Mouse (Mus musculus) spleen, postnatal 10 days (tissue): ENCODE results near the gene Lrpprc.

Source experiments
- DNase-seq, 2 experiments: peaks; one replicate each; pipeline ENCODE4 v3.0.0; 2021 to 2022; ENCODE audit warnings: low spot score in 2 of 2

The Lrpprc gene

DNA sequence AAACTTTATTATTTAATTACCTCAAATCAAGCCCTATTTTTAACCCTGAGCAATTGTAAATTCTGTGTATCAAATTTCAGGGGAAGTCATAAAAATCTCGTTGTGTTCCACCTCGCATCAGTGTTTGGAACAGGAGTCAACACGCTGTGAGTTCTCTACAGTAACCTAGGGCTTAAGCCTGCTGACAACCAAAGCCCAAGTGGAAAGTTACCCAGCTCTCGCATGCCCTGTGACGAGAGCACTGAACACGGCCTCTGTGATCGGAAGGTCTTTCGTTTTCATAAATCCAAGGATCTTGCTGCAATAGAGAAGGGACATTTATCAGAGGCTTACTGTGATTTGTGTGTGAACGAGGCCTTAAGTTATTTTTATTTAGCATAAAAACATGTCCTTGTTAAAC, 18.7 kb downstream of the Lrpprc start:
- no peak for DNase-seq

DNA sequence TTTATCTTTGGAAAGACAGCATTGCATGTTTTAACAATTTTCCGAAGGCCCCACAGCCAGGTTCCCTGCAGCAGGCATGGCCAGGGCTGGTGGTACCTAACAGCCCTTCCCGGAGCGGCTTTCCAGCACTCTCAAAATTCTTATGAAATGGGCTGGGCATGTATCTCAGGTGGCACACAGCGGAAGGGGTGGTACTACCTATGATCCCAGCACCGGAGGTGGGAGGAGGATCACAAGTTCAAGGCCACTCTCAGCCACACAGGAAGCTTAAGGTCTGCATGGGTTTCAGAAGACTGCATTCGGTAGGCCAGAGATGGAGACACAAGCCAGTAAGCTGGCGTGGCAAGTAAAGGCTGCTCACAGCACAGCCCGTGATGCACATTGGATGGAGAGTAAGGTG, 31.6 kb downstream of the Lrpprc start:
- DNase-seq = no peak

DNA sequence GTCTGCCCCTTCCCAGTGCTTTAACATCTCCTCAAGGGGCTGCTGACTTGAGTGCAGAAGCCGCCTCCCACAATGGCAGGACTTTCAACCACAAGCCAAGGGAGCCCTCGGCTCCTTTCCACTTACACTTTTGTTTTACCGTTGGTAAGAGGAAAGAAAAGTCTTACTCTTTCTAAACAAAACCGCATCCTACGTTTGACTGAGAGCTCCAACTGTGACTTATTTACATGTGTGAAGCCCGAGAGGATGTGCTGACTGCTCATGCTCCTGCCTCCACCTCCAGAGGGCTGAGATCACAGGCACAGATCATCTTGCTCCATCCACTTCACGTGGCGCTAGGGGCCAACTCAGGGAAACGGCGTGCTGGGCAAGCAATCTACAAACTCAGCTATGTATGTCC, 32.2 kb downstream of the Lrpprc start:
- no peak for DNase-seq

DNA sequence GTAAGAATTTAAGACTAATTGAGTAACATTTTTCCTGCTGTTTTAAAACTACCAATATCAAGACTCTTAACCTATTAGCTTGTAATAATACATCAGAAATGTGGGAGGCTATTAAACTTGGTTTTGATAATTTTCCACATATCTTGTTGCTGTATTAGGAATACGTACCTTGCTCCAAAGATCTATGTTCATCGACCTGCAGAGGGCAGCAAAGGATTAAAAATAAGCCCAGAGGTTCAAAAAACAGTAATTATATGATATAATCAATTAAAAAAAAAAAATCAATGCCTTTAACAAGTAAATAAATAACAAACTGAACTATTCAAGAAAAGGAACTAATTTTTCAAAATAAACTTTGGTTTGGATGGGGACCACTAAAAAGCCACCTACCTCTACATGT, 34.5 kb downstream of the Lrpprc start:
- DNase-seq = peak in 1 of 2 experiments; percentile 38

DNA sequence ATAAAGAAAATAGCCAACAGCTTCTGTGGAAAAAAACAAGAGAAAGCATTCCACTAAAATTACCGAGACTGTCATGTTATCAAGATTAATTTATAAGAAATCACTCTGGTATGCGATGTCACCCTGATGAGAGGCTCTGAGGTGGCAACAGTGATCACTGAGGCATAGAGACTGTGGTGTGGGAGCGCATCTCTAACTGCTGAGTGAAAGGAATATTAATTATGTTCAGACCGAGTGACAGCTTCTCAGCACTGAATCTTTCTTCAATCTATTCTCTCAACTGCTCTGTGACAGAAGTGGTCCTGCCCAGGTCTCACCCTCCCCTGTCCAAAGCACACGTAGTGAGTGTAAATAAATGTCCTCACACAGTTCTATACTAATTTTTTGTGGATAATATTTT, 37.1 kb downstream of the Lrpprc start:
- no peak for DNase-seq

DNA sequence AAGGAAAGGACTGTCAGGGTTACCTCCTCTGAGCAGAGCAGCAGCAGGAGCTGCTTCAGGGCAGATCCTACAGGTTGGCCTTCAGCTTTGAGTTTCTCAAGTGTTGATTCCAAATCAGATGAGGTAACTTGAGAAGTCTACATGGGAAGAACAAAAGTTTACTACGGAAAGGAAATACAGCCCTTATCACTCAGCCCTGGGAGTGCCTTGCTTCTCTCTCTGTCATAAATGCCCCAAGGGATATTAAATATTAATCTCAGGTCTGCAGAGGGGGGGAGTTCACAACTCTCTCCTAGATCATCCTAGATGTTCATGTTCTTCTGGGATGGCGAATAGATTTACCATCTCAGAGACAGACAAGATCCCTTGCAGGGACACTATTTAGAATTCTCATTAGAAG, 38.3 kb downstream of the Lrpprc start:
- no peak for DNase-seq

DNA sequence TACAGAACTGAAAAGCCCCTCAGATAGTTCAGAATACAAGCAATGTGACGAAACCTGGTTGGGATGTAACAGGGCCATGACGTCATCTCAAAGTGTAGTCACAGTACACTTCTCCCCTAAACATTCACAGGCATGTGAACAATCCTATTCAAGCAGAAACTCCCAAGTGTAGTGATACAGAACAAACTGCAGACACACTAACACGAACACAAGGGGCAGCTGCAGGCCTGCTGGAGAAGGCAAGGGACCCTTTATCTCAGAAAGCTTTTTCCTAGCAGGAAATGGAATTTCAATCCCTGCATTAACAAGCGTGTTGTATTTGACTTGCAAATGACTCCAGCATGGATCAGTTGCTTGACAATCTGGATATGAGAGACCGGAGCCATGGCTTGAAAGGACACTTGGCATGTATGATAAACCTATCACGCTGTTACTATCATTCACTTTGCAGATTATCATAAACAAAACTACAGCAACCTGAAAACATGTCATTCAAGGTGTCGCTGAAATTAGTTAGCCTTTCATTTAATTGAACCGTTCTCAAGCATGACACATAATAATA, 38.9 kb downstream of the Lrpprc start:
- DNase-seq = no peak

DNA sequence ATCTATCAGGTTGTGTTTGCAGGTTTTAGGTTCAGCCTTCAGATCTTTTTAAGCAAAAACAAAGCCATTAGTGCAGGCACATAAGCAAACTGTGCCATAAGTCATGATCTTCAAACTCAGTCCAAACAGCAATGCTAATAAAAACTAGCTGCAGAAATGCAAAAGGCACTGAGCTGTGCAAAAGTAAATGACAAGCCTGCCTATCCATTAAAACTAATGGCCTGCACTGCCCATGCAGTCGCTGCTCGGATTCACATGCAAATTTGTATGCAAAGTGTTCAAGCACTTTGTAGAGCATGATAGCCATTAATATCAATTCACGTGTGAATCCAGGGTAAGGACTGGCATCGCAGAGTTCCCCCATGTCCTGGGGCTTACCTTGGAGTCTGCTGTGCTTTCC, 40.5 kb downstream of the Lrpprc start:
- no peak for DNase-seq

DNA sequence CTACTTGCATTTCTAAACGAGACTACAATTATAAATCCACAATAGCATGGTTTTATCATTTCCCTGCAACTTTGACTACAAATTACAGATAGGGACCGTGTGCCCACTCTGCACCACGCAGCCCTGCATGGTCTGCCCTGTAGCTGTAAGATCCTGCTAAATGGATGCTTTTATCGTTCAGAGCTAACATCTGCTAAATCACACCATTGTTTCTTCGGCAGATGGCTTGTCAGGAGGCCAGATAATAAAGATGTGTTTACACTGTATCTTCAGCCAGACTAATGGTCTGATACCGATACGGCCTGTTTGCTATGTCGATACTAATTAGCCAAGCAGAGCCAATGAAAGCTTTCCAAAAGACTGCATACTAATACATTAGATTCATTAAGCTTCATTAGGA, 41.3 kb downstream of the Lrpprc start:
- no peak for DNase-seq

DNA sequence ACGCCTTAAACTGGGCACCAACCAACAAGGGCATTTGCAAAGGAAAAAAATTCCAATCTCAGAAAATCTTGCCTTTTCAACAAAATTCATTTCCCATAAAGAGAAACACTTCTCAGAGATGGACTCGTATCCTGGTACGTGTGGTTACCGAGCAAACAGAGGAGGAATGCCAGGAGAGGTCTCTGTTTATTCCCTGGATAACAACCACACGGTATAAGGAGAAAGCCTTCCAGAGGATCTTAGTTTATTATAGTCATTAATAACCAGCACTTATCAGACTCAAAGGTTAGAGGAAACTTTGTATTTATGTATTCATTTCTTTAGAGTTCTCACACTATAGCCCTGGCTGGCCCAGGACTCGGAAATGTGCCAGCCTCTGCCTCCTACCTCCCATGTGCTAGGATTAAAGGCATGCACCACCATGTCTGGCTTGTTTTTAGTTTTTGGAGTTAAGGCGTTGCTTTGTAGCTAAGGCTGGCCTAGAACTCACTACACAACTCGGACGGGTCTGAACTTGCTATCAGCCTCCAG, 42.4 kb downstream of the Lrpprc start:
- DNase-seq = no peak

DNA sequence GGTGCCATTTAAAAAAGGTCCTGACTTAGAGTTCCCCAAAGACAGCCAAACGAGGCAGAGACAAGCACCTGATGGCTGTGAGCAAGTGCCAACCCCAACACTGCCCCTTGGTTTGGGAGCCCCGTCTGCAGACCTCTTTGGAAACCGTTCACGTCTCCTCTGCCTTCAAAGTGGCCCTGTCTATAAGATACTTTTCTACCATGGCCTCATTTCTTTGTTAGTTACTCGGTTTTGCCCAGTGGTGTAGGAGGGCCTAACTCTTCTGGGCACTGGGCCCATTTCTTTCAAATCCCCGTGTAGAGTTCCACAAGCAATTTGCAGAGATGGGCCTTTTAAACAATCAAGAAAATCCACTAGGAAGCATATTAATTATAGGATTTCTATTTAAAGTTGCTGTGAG, 43.4 kb downstream of the Lrpprc start:
- no peak for DNase-seq

DNA sequence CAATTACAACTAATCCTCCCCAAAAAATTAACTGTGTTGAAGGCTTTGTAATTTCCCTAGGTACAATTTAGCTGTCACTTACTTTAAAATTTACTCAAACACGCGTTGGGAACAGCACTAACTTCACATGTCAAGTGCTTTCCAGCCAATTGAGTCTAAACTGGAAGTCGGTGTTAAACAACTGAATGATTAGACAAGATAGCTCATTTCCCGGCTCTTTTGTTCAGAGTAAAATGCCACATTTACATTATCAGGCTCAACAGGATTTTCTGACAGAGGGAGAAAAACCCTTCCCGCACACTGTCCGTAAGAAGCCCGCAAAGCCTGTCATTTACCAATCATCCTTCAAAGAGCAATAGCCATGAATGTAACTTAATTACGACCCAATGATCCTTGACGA, 45.6 kb downstream of the Lrpprc start:
- DNase-seq = no peak

DNA sequence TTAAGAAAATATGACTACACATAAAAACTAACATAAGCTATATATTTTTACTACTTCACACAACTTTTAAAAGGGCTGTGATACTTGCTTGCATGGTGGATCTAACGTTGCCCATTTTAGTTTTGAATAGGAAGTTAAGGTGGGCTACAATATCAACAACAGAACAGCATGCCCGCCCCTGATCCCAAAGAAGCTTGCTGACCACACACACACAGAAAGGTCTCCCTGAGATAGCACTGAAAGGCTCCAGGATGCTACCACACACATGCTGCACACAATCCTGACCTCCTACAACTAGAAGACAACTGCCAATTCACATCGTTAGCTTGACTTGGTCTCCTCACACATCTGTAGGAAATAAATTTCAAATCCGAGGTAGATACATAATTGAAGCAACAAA, 46.3 kb downstream of the Lrpprc start:
- DNase-seq = no peak

DNA sequence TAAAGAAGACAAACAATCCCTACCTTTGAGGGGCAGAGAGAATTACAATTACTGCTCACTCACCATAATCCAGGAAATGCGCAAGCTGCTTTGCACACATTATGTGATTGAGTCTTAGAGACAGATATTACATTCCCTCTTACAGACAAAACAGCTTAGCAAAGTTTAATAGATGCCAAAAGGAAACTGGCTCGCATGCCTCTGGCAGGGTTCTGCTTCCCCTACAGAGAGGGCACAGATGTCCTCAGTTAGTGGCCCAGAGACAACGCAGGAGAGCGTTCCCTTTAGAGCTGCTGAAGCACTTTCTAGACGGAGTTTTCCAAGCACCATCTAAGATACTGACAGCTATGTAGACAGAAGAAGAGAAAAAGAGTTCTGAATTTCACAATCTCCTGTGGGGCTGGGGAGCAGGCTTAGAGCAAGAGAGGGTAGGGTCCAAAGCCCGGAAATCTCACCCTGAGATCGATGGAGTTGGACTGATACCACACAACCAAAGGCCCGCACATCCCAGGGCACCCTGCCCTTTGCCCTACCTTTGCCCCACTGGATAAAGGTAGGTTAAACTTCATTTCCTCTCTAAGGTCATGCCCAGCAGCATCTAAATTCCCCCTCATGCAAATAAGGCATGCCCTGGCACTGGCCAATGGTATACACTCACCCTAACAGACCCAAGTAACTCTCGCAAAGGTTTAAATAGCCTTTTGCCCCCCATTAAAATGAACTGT, 52.4 kb downstream of the Lrpprc start:
- DNase-seq = no peak

DNA sequence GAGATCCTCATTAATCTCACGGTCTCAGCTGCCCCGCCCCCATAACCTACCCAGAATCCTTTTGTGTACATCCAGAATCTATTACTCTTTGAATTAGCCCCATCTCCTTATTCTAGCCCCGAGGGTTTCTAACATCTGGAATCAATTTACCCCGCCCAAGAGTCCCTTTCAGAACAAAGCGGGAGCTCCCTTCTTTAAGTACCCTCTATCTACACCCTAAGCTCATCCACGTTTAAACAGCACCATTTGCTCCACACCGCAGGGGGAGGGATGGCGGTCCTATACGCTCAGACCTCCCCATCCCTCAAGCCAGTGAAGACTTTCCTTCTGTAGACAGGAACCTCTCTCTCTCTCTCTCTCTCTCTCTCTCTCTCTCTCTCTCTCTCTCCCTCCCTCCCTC, 53.9 kb downstream of the Lrpprc start:
- no peak for DNase-seq

DNA sequence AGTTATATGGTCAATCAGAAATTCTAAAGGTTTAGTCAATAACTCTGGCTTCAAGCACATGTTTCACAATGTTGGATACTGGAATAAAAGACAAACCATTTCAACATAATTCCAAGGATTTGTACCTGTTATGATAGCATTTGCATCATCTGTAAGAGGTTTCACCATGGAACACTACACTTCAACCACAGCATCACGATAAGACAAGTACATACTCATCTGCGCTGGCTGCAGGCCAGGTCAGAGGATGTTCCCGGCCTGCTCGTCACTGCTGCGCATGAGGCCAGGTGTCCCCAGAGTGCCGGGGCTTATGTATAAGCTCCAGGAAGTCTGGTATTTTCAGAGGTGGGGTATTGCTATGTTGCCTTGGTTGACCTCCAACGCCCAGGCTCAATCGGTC, 58.0 kb downstream of the Lrpprc start:
- DNase-seq = peak in 1 of 2 experiments; percentile 45

DNA sequence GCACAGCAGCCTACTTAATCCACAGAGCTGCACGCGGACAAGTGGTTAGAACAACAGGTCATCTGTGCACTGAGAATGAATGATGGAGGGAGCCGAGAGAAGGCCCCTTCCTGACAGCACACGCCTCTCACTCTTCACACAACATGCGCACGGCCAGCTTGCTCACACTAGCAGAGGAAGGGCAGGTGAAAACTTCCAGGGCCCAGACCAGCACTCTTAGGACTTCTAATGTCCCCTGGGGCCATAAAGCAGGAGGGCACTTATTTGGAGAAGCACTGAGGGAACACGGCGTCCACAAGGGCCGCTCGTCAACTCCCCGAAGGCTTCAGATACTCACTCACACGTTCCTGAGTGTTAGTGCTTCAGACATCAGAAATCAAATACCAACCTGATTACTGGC, 59.2 kb downstream of the Lrpprc start:
- no peak for DNase-seq

DNA sequence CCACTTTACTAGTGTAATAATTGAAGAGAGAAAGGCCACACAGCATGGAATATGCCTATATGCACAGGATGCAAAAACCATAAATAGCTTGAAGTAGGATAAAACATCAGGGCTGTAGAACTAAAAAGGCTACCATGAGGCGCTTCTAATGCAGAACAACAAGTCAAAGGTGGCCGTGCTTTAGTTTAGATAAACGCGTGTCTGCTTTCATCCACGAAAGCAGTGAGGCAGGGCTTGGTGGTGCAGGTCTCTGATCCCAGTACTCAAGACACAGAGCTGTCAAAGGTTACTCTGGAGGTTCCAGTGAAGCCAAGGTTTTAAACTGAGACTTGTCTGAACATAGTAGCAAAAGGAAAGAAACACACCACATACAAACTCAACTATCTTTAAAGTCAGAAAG, 61.4 kb downstream of the Lrpprc start:
- no peak for DNase-seq

DNA sequence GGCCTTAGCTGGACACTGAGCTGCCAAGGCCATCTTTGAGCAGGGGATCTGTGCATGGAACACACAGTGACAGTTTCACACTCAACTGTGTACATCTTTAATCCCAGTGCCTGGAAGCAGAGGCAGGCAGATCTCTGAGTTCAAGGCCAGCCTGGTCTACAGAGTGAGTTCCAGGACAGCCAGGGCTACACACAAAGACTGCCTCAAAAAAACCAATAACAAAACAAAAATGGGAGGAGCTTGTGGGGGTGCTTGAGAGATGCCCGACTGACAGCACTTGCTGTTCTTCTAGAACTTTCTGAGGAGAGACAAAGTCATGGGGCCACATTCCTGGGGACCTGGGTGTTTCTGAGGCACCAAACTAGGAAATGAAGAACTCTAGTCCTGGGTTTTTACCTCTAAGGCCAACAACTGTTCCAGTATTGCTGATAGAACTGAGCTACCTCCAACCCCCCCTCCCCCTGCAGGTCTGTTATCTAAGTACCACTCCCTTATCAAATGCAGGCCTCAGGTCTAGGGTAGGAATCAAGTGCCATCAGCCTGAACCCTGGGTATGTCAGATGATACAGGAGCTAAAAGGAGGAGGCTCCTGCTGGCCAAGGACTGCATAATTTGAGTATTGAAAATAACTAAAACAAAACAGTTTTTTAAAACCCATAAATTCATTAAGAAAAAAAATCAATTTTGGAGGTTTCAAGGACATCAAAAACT, 62.2 kb downstream of the Lrpprc start:
- no peak for DNase-seq

DNA sequence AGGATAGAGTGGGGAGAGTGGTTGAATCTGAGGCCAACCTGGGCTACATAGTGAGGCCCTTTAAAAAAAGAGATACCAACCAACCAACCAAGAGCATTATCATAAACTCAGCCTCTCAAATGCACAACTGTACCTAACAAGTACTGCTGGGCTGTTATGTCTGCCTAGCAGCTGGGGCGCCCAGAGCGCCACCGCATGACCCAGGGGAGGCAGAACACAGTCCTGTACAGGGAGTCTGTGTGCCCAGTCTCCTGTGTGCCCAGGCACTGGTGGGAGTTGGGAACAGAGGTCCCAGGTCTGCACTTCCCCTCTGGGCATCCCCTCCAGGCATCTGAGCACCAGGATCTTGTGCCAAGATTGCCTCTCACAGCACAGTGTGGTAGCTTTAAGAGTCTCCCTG, 65.4 kb downstream of the Lrpprc start:
- DNase-seq = no peak

DNA sequence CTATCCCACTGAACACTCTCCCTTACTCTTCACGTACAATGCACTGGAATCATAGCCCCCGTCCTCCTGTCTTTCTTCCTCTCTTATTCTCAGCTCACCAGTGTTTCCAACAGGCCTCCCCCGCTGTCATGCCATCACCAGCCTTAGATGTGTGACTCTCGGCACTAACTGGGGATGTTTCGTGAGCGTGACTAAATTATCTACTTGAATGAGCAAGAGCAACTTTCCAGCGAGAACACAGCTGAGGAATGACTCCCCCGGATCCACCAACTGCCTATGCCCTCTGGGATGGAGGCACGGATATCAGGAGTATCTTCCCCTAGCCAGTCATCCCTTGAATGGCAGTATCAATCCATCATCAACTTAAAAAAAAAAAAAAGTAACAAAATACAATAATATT, 66.6 kb downstream of the Lrpprc start:
- DNase-seq = no peak

DNA sequence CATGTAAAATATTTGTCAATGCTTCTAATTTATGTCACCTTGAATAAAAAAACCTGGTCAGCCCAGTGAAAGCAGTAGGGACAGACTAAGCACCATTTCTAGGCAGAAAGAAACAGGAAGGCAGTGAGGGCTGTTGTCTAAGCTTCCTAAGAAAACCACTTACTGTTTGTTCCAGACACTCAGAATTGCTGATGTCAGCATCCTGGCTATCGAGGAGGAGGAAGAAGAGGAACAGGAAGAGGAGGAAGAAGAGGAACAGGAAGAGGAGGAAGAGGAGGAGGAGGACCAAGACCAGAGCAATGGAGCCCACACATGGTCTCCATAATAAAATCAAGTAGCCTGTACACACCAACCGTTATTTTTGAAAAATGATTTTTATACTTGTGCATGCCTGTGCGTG, 71.5 kb downstream of the Lrpprc start:
- DNase-seq = no peak

DNA sequence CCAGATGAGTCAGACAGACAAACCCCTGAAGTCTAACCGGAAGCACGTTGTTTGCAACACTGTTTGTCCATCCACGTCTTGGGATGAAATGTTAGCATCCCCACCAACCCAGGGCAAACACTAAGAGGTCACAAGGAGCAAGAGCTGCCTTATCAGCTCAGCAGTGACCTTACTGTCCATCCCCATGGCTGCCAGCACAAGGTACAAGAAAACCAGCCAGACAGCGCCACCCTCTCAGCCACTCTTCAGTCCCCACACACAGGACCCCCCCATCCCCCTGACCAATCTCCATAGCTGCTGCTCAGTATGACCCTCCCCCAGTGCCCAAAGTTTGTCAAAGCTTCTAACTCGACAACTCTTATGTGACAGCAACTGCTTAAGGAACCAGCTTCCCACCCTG, 73.2 kb downstream of the Lrpprc start:
- DNase-seq = no peak
